Mouse (Mus musculus) lung, postnatal 0 days (tissue): Measurements from ENCODE around the gene Akt1.

Experiments
- CTCF ChIP-seq: IDR thresholded peaks from 2 replicates; pipeline ENCODE4 v1.5.1; 2016; ENCODE audit warnings: antibody characterized with exemption, mild to moderate bottlenecking
- EP300 ChIP-seq: IDR thresholded peaks from 2 replicates; pipeline ENCODE4 v1.6.1; 2016; ENCODE audit warnings: antibody characterized with exemption, mild to moderate bottlenecking, control low read depth

GRCm38 (mm10) chr12:112670718-112671393, 3.8 kb downstream of the Akt1 start:
- TF ChIP-seq CTCF (no peak), EP300 (no peak)
